Mouse (Mus musculus) forebrain, postnatal 0 days (tissue): ENCODE measurements at regions not wholly inside any gene's neighbourhood (a gene's known extent, or its start where the extent isn't known, plus 50 kb on each side); places are given as distances from the start of the nearest gene placed in this dataset.

ENCODE experiments used
- ATAC-seq: fragments of 200-750 bp; cut with Nextera tagmentation; 2 replicates; pipeline ENCODE4 v1.8.0; 2017; ENCODE audit warnings: mild to moderate bottlenecking, moderate library complexity
- DNase-seq: peaks from one replicate; pipeline ENCODE4 v3.0.0-alpha.2; 2015
- H3K27ac ChIP-seq: fragments of 300-500 bp; sonication (generic); 2 replicates; pipeline ENCODE4 v1.5.1; 2014; ENCODE audit warnings: low read depth, mild to moderate bottlenecking, antibody characterized with exemption, low read length, moderate library complexity, mixed read lengths
- H3K27me3 ChIP-seq: fragments of 300-500 bp; sonication (generic); 2 replicates; pipeline ENCODE4 v1.6.1; 2014; ENCODE audit warnings: mild to moderate bottlenecking, low read length, mixed read lengths; ENCODE audit not compliant: insufficient read depth
- H3K36me3 ChIP-seq: fragments of 300-500 bp; sonication (generic); 2 replicates; pipeline ENCODE4 v1.6.1; 2014; ENCODE audit warnings: mild to moderate bottlenecking, moderate library complexity; ENCODE audit not compliant: insufficient read depth
- H3K4me1 ChIP-seq: fragments of 300-500 bp; sonication (generic); 2 replicates; pipeline ENCODE4 v1.6.1; 2014; ENCODE audit warnings: antibody characterized with exemption; ENCODE audit not compliant: insufficient read depth
- H3K4me2 ChIP-seq: fragments of 300-500 bp; sonication (generic); 2 replicates; pipeline ENCODE4 v1.6.1; 2014; ENCODE audit warnings: low read depth, mild to moderate bottlenecking, moderate library complexity
- H3K4me3 ChIP-seq: fragments of 300-500 bp; sonication (generic); 2 replicates; pipeline ENCODE4 v1.5.1; 2014; ENCODE audit warnings: low read depth, low read length, mixed read lengths
- H3K9ac ChIP-seq: fragments of 300-500 bp; sonication (generic); 2 replicates; pipeline ENCODE4 v1.6.1; 2014; ENCODE audit warnings: mild to moderate bottlenecking
- H3K9me3 ChIP-seq: fragments of 300-500 bp; sonication (generic); 2 replicates; pipeline ENCODE4 v1.6.1; 2016; ENCODE audit warnings: low read length
- CTCF ChIP-seq: sonication (generic); IDR thresholded peaks from 2 replicates; pipeline ENCODE4 v1.5.1; 2016; ENCODE audit warnings: antibody characterized with exemption, control low read depth, low read depth
- WGBS: fragments of 180-500 bp; shearing (Covaris S2); extraction: QIAGEN DNeasy Blood & Tissue Kit; methylation state at CpG from one replicate; pipeline ENCODE4 v1.1.7; 2014; 5-methylcytosine and 5-hydroxymethylcytosine counted together

DNA sequence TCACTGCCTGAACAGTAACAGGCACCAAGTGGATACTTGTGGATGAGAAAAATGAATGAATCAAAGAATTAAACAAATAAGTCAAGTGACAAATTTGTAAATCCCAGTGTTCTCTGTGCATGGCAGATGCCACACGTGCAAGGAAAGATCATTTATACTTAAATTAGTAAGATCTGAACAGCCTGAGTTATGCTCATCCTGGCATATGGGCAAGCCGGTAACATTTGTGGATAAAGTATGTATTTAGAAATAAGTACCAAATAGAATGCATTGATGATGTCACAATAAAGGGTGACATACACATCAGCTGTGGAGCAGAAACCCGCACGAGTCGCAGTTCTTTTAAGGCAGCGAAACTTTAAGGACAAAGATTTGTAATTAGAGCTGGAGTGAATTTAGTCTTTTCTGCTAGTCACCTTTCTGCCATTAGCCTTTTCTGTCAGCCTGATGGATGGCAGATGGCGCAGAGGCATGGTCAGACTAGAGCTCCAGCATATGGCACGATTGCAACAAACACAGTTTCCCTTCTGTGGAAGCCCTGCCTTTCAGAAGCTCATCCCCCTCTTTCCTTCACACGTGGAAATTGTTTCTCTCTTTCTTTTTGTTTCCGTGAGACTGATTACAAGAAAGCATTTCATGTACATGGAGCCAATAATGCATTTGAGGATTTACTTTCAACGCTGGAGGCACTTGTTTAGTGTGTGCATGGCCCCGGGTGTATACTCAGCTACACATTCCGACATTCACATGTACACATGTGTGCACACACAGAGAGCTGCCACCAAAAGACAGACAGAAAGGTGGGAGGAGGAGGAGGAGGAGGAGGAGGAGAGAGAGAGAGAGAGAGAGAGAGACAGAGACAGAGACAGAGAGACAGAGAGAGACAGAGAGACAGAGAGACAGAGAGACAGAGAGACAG lies 154.3 kb upstream of the D16Ertd472e start:
- 50% methylated on average over 13 of the region's 13 CpGs for WGBS
- no peak overlapping the region for H3K4me3 ChIP-seq
- no peak for TF ChIP-seq CTCF
- H3K9me3 ChIP-seq, result no peaks in the 10 kb centered on the region
- DNase-seq (peak; percentile 48), ATAC-seq (peak; percentile 42; the same call in 1 of the 2 replicates)
- no peak overlapping the region for H3K27ac ChIP-seq
- no peaks in the 10 kb centered on the region for H3K4me1 ChIP-seq
- peak overlapping the region; percentile 13; the same call in 1 of the 2 replicates for H3K4me2 ChIP-seq
- H3K27me3 ChIP-seq, result no peaks in the 10 kb centered on the region
- H3K9ac ChIP-seq, result no peak overlapping the region
- H3K36me3 ChIP-seq, result no peaks in the 10 kb centered on the region

- no peak overlapping the region for H3K27ac ChIP-seq
- no peak overlapping the region for H3K4me2 ChIP-seq
- no peaks in the 10 kb centered on the region for H3K36me3 ChIP-seq
- TF ChIP-seq CTCF, result no peak
- H3K9me3 ChIP-seq, result no peaks in the 10 kb centered on the region
- ATAC-seq, result no peak
- WGBS, result 90% methylated on average over 2 of the region's 2 CpGs
- no peaks in the 10 kb centered on the region for H3K4me1 ChIP-seq
- H3K4me3 ChIP-seq, result no peak overlapping the region
- DNase-seq, result no peak
- no peak overlapping the region for H3K9ac ChIP-seq
- H3K27me3 ChIP-seq, result no peaks in the 10 kb centered on the region
These were observed 149.0 kb upstream of the D16Ertd472e start for GRCm38 (mm10) chr16:78725541-78725940.

GRCm38 (mm10) chr16:78709943-78710342 lies 133.4 kb upstream of the D16Ertd472e start:
- no peak overlapping the region for H3K4me3 ChIP-seq
- no peak overlapping the region for H3K4me2 ChIP-seq
- H3K27ac ChIP-seq, result no peak overlapping the region
- ATAC-seq, result no peak
- no peaks in the 10 kb centered on the region for H3K27me3 ChIP-seq
- no peak overlapping the region for H3K9ac ChIP-seq
- H3K9me3 ChIP-seq, result no peaks in the 10 kb centered on the region
- no peak for DNase-seq
- WGBS, result 63% methylated on average over 7 of the region's 7 CpGs
- H3K4me1 ChIP-seq, result no peaks in the 10 kb centered on the region
- TF ChIP-seq CTCF, result no peak
- H3K36me3 ChIP-seq, result no peaks in the 10 kb centered on the region

DNA sequence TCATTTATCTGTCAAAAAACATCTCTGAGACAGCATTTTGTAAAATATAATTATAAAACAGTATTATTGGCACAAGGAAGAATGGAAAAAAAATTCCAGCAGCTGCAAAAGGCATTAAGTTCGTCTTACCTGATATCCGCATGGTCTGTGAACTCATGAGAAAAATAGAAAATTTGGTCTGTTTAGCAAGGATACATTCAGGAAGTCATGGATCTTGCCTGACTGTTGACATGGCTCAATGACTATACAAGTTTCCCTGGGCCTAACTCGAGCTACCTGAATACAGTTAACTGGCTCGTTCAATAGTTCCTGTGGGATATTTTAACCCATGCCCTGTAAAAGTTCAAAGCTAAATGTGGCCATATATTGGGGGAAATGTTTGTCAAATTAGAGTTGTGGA lies 131.1 kb upstream of the D16Ertd472e start:
- Histone ChIP-seq H3K4me1 (no peaks in the 10 kb centered on the region), H3K9me3 (no peaks in the 10 kb centered on the region), H3K9ac (no peak overlapping the region), H3K36me3 (no peaks in the 10 kb centered on the region), H3K4me2 (no peak overlapping the region), H3K27ac (no peak overlapping the region), H3K4me3 (no peak overlapping the region), H3K27me3 (no peaks in the 10 kb centered on the region)
- ATAC-seq (no peak), DNase-seq (no peak)
- 85% methylated on average over 4 of the region's 4 CpGs for WGBS
- no peak for TF ChIP-seq CTCF

- WGBS, result 84% methylated on average over 7 of the region's 7 CpGs
- no peaks in the 10 kb centered on the region for H3K4me1 ChIP-seq
- no peaks in the 10 kb centered on the region for H3K27me3 ChIP-seq
- H3K36me3 ChIP-seq, result no peaks in the 10 kb centered on the region
- no peak overlapping the region for H3K4me2 ChIP-seq
- no peak overlapping the region for H3K9ac ChIP-seq
- DNase-seq (no peak), ATAC-seq (no peak)
- H3K4me3 ChIP-seq, result no peak overlapping the region
- H3K27ac ChIP-seq, result no peak overlapping the region
- H3K9me3 ChIP-seq, result no peaks in the 10 kb centered on the region
- TF ChIP-seq CTCF, result no peak
These were observed 130.7 kb upstream of the D16Ertd472e start for GRCm38 (mm10) chr16:78707165-78707564.

- Histone ChIP-seq H3K27ac (no peak overlapping the region), H3K9me3 (no peaks in the 10 kb centered on the region), H3K4me3 (no peak overlapping the region), H3K36me3 (no peaks in the 10 kb centered on the region), H3K9ac (no peak overlapping the region), H3K4me2 (no peak overlapping the region), H3K27me3 (no peaks in the 10 kb centered on the region), H3K4me1 (no peaks in the 10 kb centered on the region)
- no peak for TF ChIP-seq CTCF
- WGBS, result 32% methylated on average over 3 of the region's 3 CpGs
- peak; percentile 26 for DNase-seq
- peak; percentile 75 for ATAC-seq
These were observed 121.2 kb upstream of the D16Ertd472e start for GRCm38 (mm10) chr16:78697514-78698209.

GRCm38 (mm10) chr16:78688251-78688650 lies 111.7 kb upstream of the D16Ertd472e start:
- H3K27ac ChIP-seq, result no peak overlapping the region
- no peak overlapping the region for H3K4me2 ChIP-seq
- no peaks in the 10 kb centered on the region for H3K36me3 ChIP-seq
- H3K4me1 ChIP-seq, result no peaks in the 10 kb centered on the region
- TF ChIP-seq CTCF, result no peak
- no peaks in the 10 kb centered on the region for H3K9me3 ChIP-seq
- no peaks in the 10 kb centered on the region for H3K27me3 ChIP-seq
- no peak overlapping the region for H3K9ac ChIP-seq
- ATAC-seq (no peak), DNase-seq (no peak)
- H3K4me3 ChIP-seq, result no peak overlapping the region
